Mouse (Mus musculus) heart, embryonic 16.5 days (tissue): ENCODE data around the gene Pbrm1. TPM values are rescaled to one million over a fixed set of nuclear protein-coding genes. Genes with fewer than 3 reads are reported as not detected.

Experiments used
- ATAC-seq: fragments of 200-750 bp; cut with Nextera tagmentation; replicated peaks from 2 replicates; pipeline ENCODE4 v1.8.0; 2017; ENCODE audit warnings: moderate number of reproducible peaks; ENCODE audit not compliant: insufficient read depth, low FRiP score; ENCODE audit errors: extremely low read depth
- H3K27ac ChIP-seq: fragments of 300-500 bp; sonication (generic); 2 replicates; pipeline ENCODE4 v1.5.1; 2014; ENCODE audit warnings: mild to moderate bottlenecking, low read length, control low read depth, moderate library complexity
- H3K27me3 ChIP-seq: fragments of 300-500 bp; sonication (generic); 2 replicates; pipeline ENCODE4 v1.6.1; 2014; ENCODE audit warnings: low read length, mixed read lengths; ENCODE audit not compliant: control insufficient read depth, insufficient read depth
- H3K36me3 ChIP-seq: fragments of 300-500 bp; sonication (generic); 2 replicates; pipeline ENCODE4 v1.6.1; 2014; ENCODE audit not compliant: control insufficient read depth, insufficient read depth
- H3K4me1 ChIP-seq: fragments of 300-500 bp; sonication (generic); 2 replicates; pipeline ENCODE4 v1.6.1; 2014; ENCODE audit warnings: low read length, mixed read lengths; ENCODE audit not compliant: control insufficient read depth, insufficient read depth
- H3K4me2 ChIP-seq: fragments of 300-500 bp; sonication (generic); 2 replicates; pipeline ENCODE4 v1.6.1; 2014; ENCODE audit warnings: low read depth, mild to moderate bottlenecking, control low read depth, low read length
- H3K4me3 ChIP-seq: fragments of 300-500 bp; sonication (generic); 2 replicates; pipeline ENCODE4 v1.5.1; 2014; ENCODE audit warnings: mild to moderate bottlenecking, control low read depth, low read length
- H3K9ac ChIP-seq: fragments of 300-500 bp; sonication (generic); 2 replicates; pipeline ENCODE4 v1.6.1; 2014; ENCODE audit warnings: low read length, control low read depth
- H3K9me3 ChIP-seq: fragments of 300-500 bp; sonication (generic); replicated peaks from 2 replicates; pipeline ENCODE4 v1.6.1; 2016; ENCODE audit warnings: low read length; ENCODE audit not compliant: control insufficient read depth
- WGBS: fragments of 180-500 bp; shearing (Covaris S2); extraction: QIAGEN DNeasy Blood & Tissue Kit; methylation state at CpG from one replicate; pipeline ENCODE4 v1.1.7; 2014; 5-methylcytosine and 5-hydroxymethylcytosine counted together
- polyA plus RNA-seq: library from polyadenylated mRNA; unstranded; fragments of >200 nt; fragmentation: Nextera tagmentation; extraction: Ambion mirVana; gene quantifications from 2 replicates; pipeline ENCODE4 v1.2.1, GENCODE M21; 2015

The Pbrm1 gene
- polyA plus RNA-seq, 1 experiment from 2014 or later, result 98.3 TPM

- H3K4me3 ChIP-seq, result peak overlapping the region; percentile 36
- peaks cover 3% of the 10 kb centered on the region; the same call in 1 of the 2 replicates for H3K36me3 ChIP-seq
- H3K9me3 ChIP-seq, result no peaks in the 10 kb centered on the region
- peak overlapping the region; percentile 83 for H3K27ac ChIP-seq
- no peaks in the 10 kb centered on the region for H3K27me3 ChIP-seq
- H3K4me2 ChIP-seq, result peak overlapping the region; percentile 78
- no peak for ATAC-seq
- WGBS, result 63% methylated on average over 15 of the region's 15 CpGs
- peak overlapping the region; percentile 37 for H3K9ac ChIP-seq
- H3K4me1 ChIP-seq, result peaks cover 58% of the 10 kb centered on the region
These were observed 110.6 kb downstream of the Pbrm1 start for GRCm38 (mm10) chr14:31129326-31130235.

- 3% methylated on average over 45 of the region's 63 CpGs for WGBS
These were observed 111.6 kb downstream of the Pbrm1 start, which contains the start of gene Nt5dc2 for GRCm38 (mm10) chr14:31130236-31131220. Gene Nt5dc2 (plus strand): TSS chr14:31131053.

GRCm38 (mm10) chr14:31131272-31131821 is 112.4 kb downstream of the Pbrm1 start:
- H3K4me3 ChIP-seq, result peak overlapping the region; percentile 71
- H3K9me3 ChIP-seq, result no peaks in the 10 kb centered on the region
- peaks cover 15% of the 10 kb centered on the region for H3K36me3 ChIP-seq
- peaks cover 43% of the 10 kb centered on the region for H3K4me1 ChIP-seq
- under 1% methylated on average over 42 of the region's 43 CpGs for WGBS
- no peaks in the 10 kb centered on the region for H3K27me3 ChIP-seq
- peak overlapping the region; percentile 76 for H3K27ac ChIP-seq
- no peak for ATAC-seq
- H3K9ac ChIP-seq, result peak overlapping the region; percentile 86
- H3K4me2 ChIP-seq, result peak overlapping the region; percentile 78

More at GRCm38 (mm10) chr14:31130236-31131220, 111.6 kb downstream of the Pbrm1 start, which contains the start of gene Nt5dc2:
- Histone ChIP-seq H3K9ac (peak within 1 kb of the TSS; percentile 86), H3K9me3 (no peaks in the 10 kb centered on the region), H3K27ac (peak within 1 kb of the TSS; percentile 83), H3K27me3 (no peaks in the 10 kb centered on the region), H3K4me3 (peak within 1 kb of the TSS; percentile 71), H3K36me3 (peaks cover 7% of the 10 kb centered on the region), H3K4me2 (peak within 1 kb of the TSS; percentile 78), H3K4me1 (peaks cover 50% of the 10 kb centered on the region)
- peak; percentile 77 for ATAC-seq

GRCm38 (mm10) chr14:31132031-31132430 is 113.1 kb downstream of the Pbrm1 start:
- Histone ChIP-seq H3K27me3 (no peaks in the 10 kb centered on the region), H3K4me3 (peak overlapping the region; percentile 71), H3K36me3 (peaks cover 22% of the 10 kb centered on the region), H3K4me1 (peaks cover 39% of the 10 kb centered on the region), H3K4me2 (peak overlapping the region; percentile 78), H3K9ac (peak overlapping the region; percentile 86), H3K27ac (peak overlapping the region; percentile 76; the same call in 1 of the 2 replicates), H3K9me3 (no peaks in the 10 kb centered on the region)
- ATAC-seq, result no peak
- WGBS, result 6% methylated on average over 6 of the region's 6 CpGs

- WGBS, result 81% methylated on average over 7 of the region's 7 CpGs
- Histone ChIP-seq H3K9me3 (no peaks in the 10 kb centered on the region), H3K4me3 (peak overlapping the region; percentile 71; the same call in 1 of the 2 replicates), H3K27me3 (no peaks in the 10 kb centered on the region), H3K4me2 (peak overlapping the region; percentile 78), H3K9ac (peak overlapping the region; percentile 45), H3K4me1 (peaks cover 34% of the 10 kb centered on the region), H3K27ac (peak overlapping the region; percentile 40), H3K36me3 (peaks cover 27% of the 10 kb centered on the region)
- no peak for ATAC-seq
These were observed 113.6 kb downstream of the Pbrm1 start for GRCm38 (mm10) chr14:31132491-31132975.

GRCm38 (mm10) chr14:31133023-31133665 is 114.2 kb downstream of the Pbrm1 start:
- 54% methylated on average over 11 of the region's 11 CpGs for WGBS
- Histone ChIP-seq H3K4me3 (no peak overlapping the region), H3K9me3 (no peaks in the 10 kb centered on the region), H3K4me2 (peak overlapping the region; percentile 78), H3K36me3 (peaks cover 29% of the 10 kb centered on the region), H3K9ac (peak overlapping the region; percentile 33; the same call in 1 of the 2 replicates), H3K27ac (peak overlapping the region; percentile 40), H3K4me1 (peaks cover 34% of the 10 kb centered on the region), H3K27me3 (no peaks in the 10 kb centered on the region)
- ATAC-seq, result no peak

GRCm38 (mm10) chr14:31134015-31135000 is 115.4 kb downstream of the Pbrm1 start:
- Histone ChIP-seq H3K4me2 (no peak overlapping the region; the same call in 1 of the 2 replicates), H3K4me1 (peaks cover 36% of the 10 kb centered on the region), H3K36me3 (peaks cover 40% of the 10 kb centered on the region), H3K9me3 (no peaks in the 10 kb centered on the region), H3K4me3 (no peak overlapping the region), H3K27ac (peak overlapping the region; percentile 0; the same call in 1 of the 2 replicates), H3K27me3 (no peaks in the 10 kb centered on the region), H3K9ac (no peak overlapping the region)
- 79% methylated on average over 25 of the region's 25 CpGs for WGBS
- no peak for ATAC-seq
